12 mouse cellular contexts compared by ENCODE assay signal in the genomic region with DNA sequence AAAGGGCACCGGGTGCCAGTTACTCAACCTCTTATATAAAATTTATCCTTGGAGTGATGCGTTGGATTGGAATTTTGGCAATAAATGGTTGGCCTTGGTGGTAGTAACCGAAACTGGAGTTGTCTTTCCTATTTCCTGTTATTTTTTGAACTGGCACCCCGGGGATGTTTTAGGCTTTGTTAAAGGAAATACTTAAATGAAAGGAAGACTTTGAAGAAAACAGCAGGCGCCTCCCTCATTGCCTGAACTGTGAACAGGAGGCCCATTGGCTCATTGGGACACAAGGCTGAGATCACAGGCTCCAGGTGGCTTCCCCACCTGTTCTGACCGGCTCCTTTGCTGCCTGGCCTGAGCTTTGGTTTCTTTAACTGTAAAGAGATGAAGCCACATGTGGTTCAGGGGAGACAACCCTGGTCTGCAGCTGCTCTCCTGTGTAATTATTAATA. TPM values are rescaled to one million over a fixed set of nuclear protein-coding genes. Genes with fewer than 3 reads are reported as not detected.
DNase-seq lines count a peak whose midpoint lies in the region; TF ChIP-seq lines count a peak whose summit lies in the region.
"Had no signal": no experiment of that assay in that cellular context is flagged by ENCODE, and none has a peak within 500 bp of the region (broad histone marks: within the 10 kb centered on the region; RNA-seq: fewer than 3 reads in every experiment).

No protein-coding gene starts in this region.

- intact Hi-C loops in left cerebral cortex, postnatal 36 days (cut with DNase I): no loop called here

- no peak for TF ChIP-seq POLR2A in liver, adult 2 months (IDR thresholded peaks at IDR 0.05; ENCODE audit: extremely low read depth, insufficient read depth, low read length)

- H3K9ac ChIP-seq in liver, adult 2 months (ENCODE audit: low read depth, low read length): no peak overlapping the region
- H3K9ac ChIP-seq: liver, embryonic 14.5 days; midbrain, embryonic 12.5 days had no signal

- no peak for TF ChIP-seq CTCF in liver, adult 2 months (IDR thresholded peaks at IDR 0.05; ENCODE audit: low read depth, low read length)

- H3K9me3 ChIP-seq in embryonic facial prominence, embryonic 10.5 days: no peaks in the 10 kb centered on the region
- H3K9me3 ChIP-seq: midbrain, embryonic 12.5 days had no signal

- DNase-seq in liver, adult 2 months (ENCODE audit: extremely low read depth, low read depth, low spot score): peak; percentile 4
- no peak for DNase-seq in liver
- DNase-seq in embryonic facial prominence, embryonic 10.5 days (ENCODE audit: low spot score): no peak
- peak; percentile 61 for DNase-seq in gonadal fat pad, adult 2 months (ENCODE audit: low read depth)
- peak; percentile 65 to 75 for DNase-seq in thymus, postnatal 10 days (ENCODE audit: low spot score in 2 of 2)
- no peak for DNase-seq in left cerebral cortex, postnatal 36 days (ENCODE audit: low spot score in 2 of 2)
- no peak for DNase-seq in layer of hippocampus, postnatal 14 days (ENCODE audit: low spot score in 2 of 2)
- DNase-seq: cerebellum, postnatal 10 days; right cerebral cortex, postnatal 14 days had no signal

- no peaks in the 10 kb centered on the region for H3K27me3 ChIP-seq in liver, adult 2 months (ENCODE audit: control insufficient read depth, insufficient read depth, low read length)
- H3K27me3 ChIP-seq in embryonic facial prominence, embryonic 10.5 days (replicated peaks; ENCODE audit: low read depth, poor library complexity, severe bottlenecking): no peaks in the 10 kb centered on the region
- H3K27me3 ChIP-seq: midbrain, embryonic 12.5 days had no signal

- WGBS in liver, adult 2 months: 68% methylated on average over 6 of the region's 6 CpGs
- WGBS in embryonic facial prominence, embryonic 10.5 days: 55% methylated on average over 6 of the region's 6 CpGs

- H3K4me1 ChIP-seq in liver, adult 2 months (ENCODE audit: control insufficient read depth, insufficient read depth, low read length): peaks cover 9% of the 10 kb centered on the region
- peaks cover 33% of the 10 kb centered on the region for H3K4me1 ChIP-seq in embryonic facial prominence, embryonic 10.5 days

- H3K4me3 ChIP-seq in liver, adult 2 months (ENCODE audit: insufficient read depth, low read depth, low read length): no peak overlapping the region
- no peak overlapping the region for H3K4me3 ChIP-seq in embryonic facial prominence, embryonic 10.5 days
- H3K4me3 ChIP-seq: midbrain, embryonic 12.5 days had no signal

- no peaks in the 10 kb centered on the region; the same call in 1 of the 2 replicates for H3K79me2 ChIP-seq in liver, adult 2 months (ENCODE audit: control insufficient read depth, insufficient read depth, low read length)

- no peak overlapping the region for H3K27ac ChIP-seq in liver, adult 2 months (replicated peaks; ENCODE audit: insufficient read depth, low read depth, low read length)
- peak overlapping the region; percentile 35; the same call in 1 of the 2 replicates for H3K27ac ChIP-seq in embryonic facial prominence, embryonic 10.5 days (replicated peaks)
- H3K27ac ChIP-seq: liver, embryonic 14.5 days; midbrain, embryonic 12.5 days had no signal

- no peaks in the 10 kb centered on the region for H3K36me3 ChIP-seq in liver, adult 2 months (ENCODE audit: control insufficient read depth, insufficient read depth, low read length)
- H3K36me3 ChIP-seq in embryonic facial prominence, embryonic 10.5 days (replicated peaks): peaks cover 16% of the 10 kb centered on the region

RNA-seq across cellular contexts. Expression of a gene that starts 39.4 kb away (rescaled TPM):
- 0.28 and 0.40 TPM in 2 replicates for total RNA-seq in liver, adult 2 months (2014; rRNA removed)
- polyA plus RNA-seq in liver, adult 2 months (2012; rRNA removed): 0.10 and 0.33 TPM in 2 replicates
- polyA plus RNA-seq in embryonic facial prominence, embryonic 10.5 days (2016; fragmentation: Nextera tagmentation; extraction: Ambion mirVana): 15.5 and 16.0 TPM in 2 replicates
- 11.8 and 17.5 TPM in 2 replicates for polyA plus RNA-seq in gonadal fat pad, adult 2 months (2012; rRNA removed)
- 1 to 10 TPM; 2.5 to 3.4 TPM for total RNA-seq in left cerebral cortex, postnatal 36 days (2021)
- total RNA-seq in layer of hippocampus, postnatal 14 days (2021): 1 to 10 TPM; 3.9 to 4.0 TPM
- total RNA-seq: hematopoietic stem cell, adult 5-6 weeks had no signal

Comparison
In these comparisons a context has a peak if more than half of its experiments do, and no peak if none do; other contexts are left out.
1. DNase-seq: peak in liver, adult 2 months (single experiment), gonadal fat pad, adult 2 months (single experiment) and thymus, postnatal 10 days (2 of 2); none in liver (single experiment), embryonic facial prominence, embryonic 10.5 days (single experiment), left cerebral cortex, postnatal 36 days (0 of 2) and layer of hippocampus, postnatal 14 days (0 of 2).